Mouse (Mus musculus) embryonic fibroblast, embryonic 13.5 days (primary cell): Measurements from ENCODE around the gene Fndc5.

Experiments
- CTCF ChIP-seq: IDR thresholded peaks from 2 replicates; pipeline ENCODE4 v1.5.1; 2011; ENCODE audit warnings: mild to moderate bottlenecking, control low read depth, low read length, moderate library complexity, borderline replicate concordance; ENCODE audit not compliant: insufficient read depth
- POLR2A ChIP-seq: IDR thresholded peaks from 2 replicates; pipeline ENCODE4 v1.6.1; 2011; ENCODE audit warnings: low read depth, mild to moderate bottlenecking, control low read depth, low read length, moderate library complexity

- TF ChIP-seq POLR2A (no peak), CTCF (no peak)
These were observed 5.7 kb downstream of the Fndc5 start for GRCm38 (mm10) chr4:129142439-129143045.
